Mouse (Mus musculus): Measurements from ENCODE around the gene Sfpq. TPM values are rescaled to one million over a fixed set of nuclear protein-coding genes. Genes with fewer than 3 reads are reported as not detected.
A peak's percentile ranks its signal among the peaks of the same experiment; 100 is the strongest.

Gene Sfpq
- total RNA-seq (2012; rRNA removed) (170 and 228 TPM in 2 replicates), total RNA-seq (2014; rRNA removed) (146 and 199 TPM in 2 replicates), polyA plus RNA-seq (2012; ENCODE audit: insufficient read length, low read depth) (560 and 668 TPM in 2 replicates)

DNA sequence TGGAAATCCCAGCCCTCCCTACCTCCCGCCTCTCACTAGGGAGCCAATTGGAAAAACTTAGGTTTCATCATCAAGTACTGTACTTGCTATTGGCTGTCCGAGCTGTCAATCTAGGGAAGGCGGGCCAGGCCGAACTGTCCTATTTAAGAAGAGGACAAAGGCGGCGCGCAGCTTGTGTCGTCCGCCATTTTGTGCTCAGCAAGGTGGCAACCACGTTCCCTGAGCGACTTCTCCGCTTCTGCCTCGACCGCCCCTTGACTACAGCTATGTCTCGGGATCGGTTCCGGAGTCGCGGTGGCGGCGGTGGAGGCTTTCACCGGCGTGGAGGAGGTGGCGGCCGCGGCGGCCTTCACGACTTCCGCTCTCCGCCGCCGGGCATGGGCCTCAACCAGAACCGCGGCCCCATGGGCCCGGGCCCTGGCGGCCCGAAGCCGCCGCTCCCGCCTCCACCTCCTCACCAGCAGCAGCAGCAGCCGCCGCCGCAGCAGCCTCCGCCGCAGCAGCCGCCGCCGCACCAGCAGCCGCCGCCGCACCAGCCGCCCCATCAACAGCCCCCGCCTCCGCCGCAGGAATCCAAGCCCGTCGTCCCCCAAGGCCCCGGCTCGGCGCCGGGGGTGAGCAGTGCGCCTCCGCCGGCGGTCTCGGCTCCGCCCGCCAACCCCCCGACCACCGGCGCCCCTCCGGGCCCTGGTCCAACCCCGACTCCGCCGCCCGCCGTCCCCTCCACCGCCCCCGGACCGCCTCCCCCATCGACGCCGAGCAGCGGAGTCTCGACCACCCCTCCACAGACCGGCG is at the start of gene Sfpq:
Sfpq (plus strand) TSS at position 174 of the 795 bp plus-strand sequence.
- Histone ChIP-seq H3K27me3 (replicated peaks) (no peaks in the 10 kb centered on the region), H3K9ac (ENCODE audit: insufficient read depth, low read depth) (peak within 1 kb of the TSS; percentile 100), H3K27ac (ENCODE audit: insufficient read depth, low read depth) (peak within 1 kb of the TSS; percentile 92), H3K36me3 (replicated peaks in 1 of 2; ENCODE audit: control insufficient read depth in 1 of 2, insufficient read depth in 1 of 2, low read length in 1 of 2) (peaks cover 23 to 37% of the 10 kb centered on the region in 2 experiments), H3K4me3 (replicated peaks in 1 of 3; ENCODE audit: low read depth in 2 of 3, low read length in 2 of 3, poor library complexity in 1 of 3) (peak within 1 kb of the TSS; percentile 76 to 90 (median 82)), H3K4me1 (ENCODE audit: control insufficient read depth in 1 of 2, insufficient read depth in 2 of 2) (peaks cover 3 to 20% of the 10 kb centered on the region in 2 experiments; a peak in 3 of 4 replicates), H3K4me2 (ENCODE audit: insufficient read depth, low read depth, poor library complexity, severe bottlenecking) (peak within 1 kb of the TSS; percentile 77), H3K9me3 (replicated peaks; ENCODE audit: low read length) (no peaks in the 10 kb centered on the region), H3K79me2 (replicated peaks; ENCODE audit: control insufficient read depth, extremely low read depth, insufficient read depth, poor library complexity, severe bottlenecking) (peaks cover 50% of the 10 kb centered on the region)
- in situ Hi-C loops (cut with MboI; ENCODE audit: low pct_ligation_motif_present, low pct_unique_long_range_greater_than_20kb, low sequenced_read_pairs) = no loop called here
- dilution Hi-C loops (cut with MboI; ENCODE audit: extremely low pct_ligation_motif_present, extremely low pct_unique_long_range_greater_than_20kb, low sequenced_read_pairs) = no loop called here
- TF ChIP-seq IRF4 (IDR thresholded peaks at IDR 0.05; ENCODE audit: low read depth, low read length) = no peak
- no peak for TF ChIP-seq USF2 (conservative IDR thresholded peaks at IDR 0.05; ENCODE audit: low read depth, low read length)
- TF ChIP-seq MXI1 (IDR thresholded peaks at IDR 0.05; ENCODE audit: low read depth, low read length) = no peak; the same call in none of the 2 replicates
- TF ChIP-seq MAFK (IDR thresholded peaks at IDR 0.05; ENCODE audit: insufficient replicate concordance, low read length) = no peak
- TF ChIP-seq HCFC1 (IDR thresholded peaks at IDR 0.05; ENCODE audit: low read depth, low read length) = peak; percentile 70
- no peak for TF ChIP-seq JUN (IDR thresholded peaks at IDR 0.05; ENCODE audit: insufficient read depth, low read depth, low read length)
- TF ChIP-seq ETS1 (conservative IDR thresholded peaks at IDR 0.05; ENCODE audit: low read depth, low read length) = no peak
- TF ChIP-seq TBP (conservative IDR thresholded peaks at IDR 0.05; ENCODE audit: low read depth, low read length) = peak; percentile 98
- no peak for TF ChIP-seq ELF1 (IDR thresholded peaks at IDR 0.05; ENCODE audit: low read depth, low read length)
- TF ChIP-seq TCF12 (IDR thresholded peaks at IDR 0.05; ENCODE audit: low read depth, low read length) = peak; percentile 94
- TF ChIP-seq POLR2A (IDR thresholded peaks at IDR 0.05; ENCODE audit: low read depth, low read length) = peak; percentile 99
- no peak for TF ChIP-seq CTCF (conservative IDR thresholded peaks at IDR 0.05 in 1 of 2, IDR thresholded peaks at IDR 0.05 in 1 of 2; ENCODE audit: low read depth in 2 of 2, low read length in 2 of 2)
- TF ChIP-seq E2F4 (IDR thresholded peaks at IDR 0.05; ENCODE audit: insufficient replicate concordance, low read depth, low read length) = peak; percentile 88; the same call in 1 of the 2 replicates
- peak; percentile 90 for TF ChIP-seq MYC (IDR thresholded peaks at IDR 0.05; ENCODE audit: low read depth, low read length)
- no peak for TF ChIP-seq EP300 (IDR thresholded peaks at IDR 0.05; ENCODE audit: low read length)
- peak; percentile 99 for TF ChIP-seq NELFE (IDR thresholded peaks at IDR 0.05; ENCODE audit: low read depth, low read length)
- no peak for TF ChIP-seq SMC3 (IDR thresholded peaks at IDR 0.05; ENCODE audit: low read depth, low read length)
- TF ChIP-seq MAX (IDR thresholded peaks at IDR 0.05; ENCODE audit: low read length) = peak; percentile 87
- peak; percentile 98 for TF ChIP-seq POLR2AphosphoS2 (IDR thresholded peaks at IDR 0.05; ENCODE audit: low read depth, low read length)
- peak; percentile 99 for TF ChIP-seq ZMIZ1 (IDR thresholded peaks at IDR 0.05; ENCODE audit: low read depth, low read length)
- no peak for TF ChIP-seq PAX5 (IDR thresholded peaks at IDR 0.05; ENCODE audit: low read length)
- no peak for TF ChIP-seq BHLHE40 (IDR thresholded peaks at IDR 0.05; ENCODE audit: low read depth, low read length)
- TF ChIP-seq NRF1 (IDR thresholded peaks at IDR 0.05; ENCODE audit: low read depth, low read length) = peak; percentile 74
- no peak for TF ChIP-seq RCOR1 (conservative IDR thresholded peaks at IDR 0.05; ENCODE audit: low read depth, low read length)
- peak; percentile 87 for TF ChIP-seq SIN3A (IDR thresholded peaks at IDR 0.05; ENCODE audit: low read length)
- TF ChIP-seq MAZ (IDR thresholded peaks at IDR 0.05; ENCODE audit: low read depth, low read length) = no peak
- no peak for TF ChIP-seq RAD21 (IDR thresholded peaks at IDR 0.05; ENCODE audit: low read depth, low read length)
- TF ChIP-seq MEF2A (IDR thresholded peaks at IDR 0.05; ENCODE audit: borderline replicate concordance, low read depth, low read length) = no peak; the same call in 1 of the 2 replicates
- no peak for TF ChIP-seq ZKSCAN1 (IDR thresholded peaks at IDR 0.05; ENCODE audit: borderline replicate concordance, low read depth, low read length)
- TF ChIP-seq CHD1 (IDR thresholded peaks at IDR 0.05; ENCODE audit: low read depth, low read length) = no peak
- peak; percentile 15; the same call in 1 of the 2 replicates for TF ChIP-seq ZNF384 (IDR thresholded peaks at IDR 0.05; ENCODE audit: low read depth, low read length)
- no peak for TF ChIP-seq USF1 (IDR thresholded peaks at IDR 0.05; ENCODE audit: low read depth, low read length)
- peak; percentile 63; the same call in 1 of the 2 replicates for TF ChIP-seq UBTF (IDR thresholded peaks at IDR 0.05; ENCODE audit: low read depth, low read length)
- no peak for TF ChIP-seq JUND (conservative IDR thresholded peaks at IDR 0.05; ENCODE audit: low read depth, low read length)
- 0 out of 2 replicates have a peak, but pooled peaks have one; percentile 65 for TF ChIP-seq KAT2A (IDR thresholded peaks at IDR 0.05; ENCODE audit: insufficient replicate concordance, low read length)
- peak; percentile 96 for TF ChIP-seq CHD2 (IDR thresholded peaks at IDR 0.05; ENCODE audit: low read length)
- TF ChIP-seq GABPA (IDR thresholded peaks at IDR 0.05; ENCODE audit: insufficient replicate concordance, low read depth, low read length) = no peak
- TF ChIP-seq ZC3H11A (IDR thresholded peaks at IDR 0.05; ENCODE audit: low read depth, low read length) = no peak
- DNase-seq (ENCODE audit: extremely low read depth) = peak; percentile 98
